Mouse (Mus musculus): ENCODE results near the gene 4930595M18Rik.

The 4930595M18Rik gene

DNA sequence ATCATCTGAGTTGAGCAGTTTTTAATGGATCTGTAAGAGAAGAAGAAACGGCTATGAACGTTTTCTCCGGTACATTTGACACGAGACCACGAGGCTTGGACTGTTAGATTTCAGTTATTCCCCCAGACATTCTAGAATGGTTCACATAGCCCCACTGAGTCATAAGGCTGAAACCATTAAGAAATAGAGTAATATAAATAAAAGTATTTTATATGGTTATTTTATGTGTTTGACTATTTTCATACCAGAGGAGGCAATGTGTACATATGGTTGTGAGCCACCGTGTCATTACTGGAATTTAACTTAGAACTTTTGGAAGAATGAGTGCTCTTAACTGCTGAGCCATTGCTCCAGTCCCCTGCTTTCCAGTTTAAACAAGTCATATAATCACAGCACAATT is at the start of gene 4930595M18Rik:
Gene 4930595M18Rik, minus strand, starts transcription at position 101 of the 400 bp plus-strand sequence.
- DNase-seq (ENCODE audit: low read depth, low spot score), result no peak

DNA sequence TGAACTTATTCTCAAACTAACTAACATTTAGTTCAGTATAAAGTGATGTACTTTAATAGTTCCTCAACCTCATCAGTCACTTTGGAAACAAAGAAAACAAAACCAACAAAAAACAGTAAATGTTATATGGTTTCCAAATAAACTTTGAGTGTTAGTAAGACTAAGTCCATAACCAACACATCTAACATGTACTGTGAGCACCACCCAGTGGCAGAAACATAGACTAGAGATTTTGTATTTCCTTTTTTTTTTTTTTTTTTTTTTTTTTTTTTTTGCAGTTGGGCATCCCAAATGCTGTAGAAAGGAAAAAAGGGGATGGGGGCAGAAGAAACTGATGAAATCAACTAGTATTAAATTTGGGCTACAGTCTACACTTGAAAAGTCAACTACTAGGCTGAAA is 14.6 kb upstream of the 4930595M18Rik start:
- no peak for DNase-seq (ENCODE audit: low read depth, low spot score)

All from CD4-positive helper T cell, adult 2 months (primary cell).